Mouse (Mus musculus): ENCODE measurements around the gene Rad9b. TPM values are rescaled to one million over a fixed set of nuclear protein-coding genes. Genes with fewer than 3 reads are reported as not detected.

Gene Rad9b
- polyA plus RNA-seq, 1 experiment from 2014 or later: 11.7 TPM

DNA sequence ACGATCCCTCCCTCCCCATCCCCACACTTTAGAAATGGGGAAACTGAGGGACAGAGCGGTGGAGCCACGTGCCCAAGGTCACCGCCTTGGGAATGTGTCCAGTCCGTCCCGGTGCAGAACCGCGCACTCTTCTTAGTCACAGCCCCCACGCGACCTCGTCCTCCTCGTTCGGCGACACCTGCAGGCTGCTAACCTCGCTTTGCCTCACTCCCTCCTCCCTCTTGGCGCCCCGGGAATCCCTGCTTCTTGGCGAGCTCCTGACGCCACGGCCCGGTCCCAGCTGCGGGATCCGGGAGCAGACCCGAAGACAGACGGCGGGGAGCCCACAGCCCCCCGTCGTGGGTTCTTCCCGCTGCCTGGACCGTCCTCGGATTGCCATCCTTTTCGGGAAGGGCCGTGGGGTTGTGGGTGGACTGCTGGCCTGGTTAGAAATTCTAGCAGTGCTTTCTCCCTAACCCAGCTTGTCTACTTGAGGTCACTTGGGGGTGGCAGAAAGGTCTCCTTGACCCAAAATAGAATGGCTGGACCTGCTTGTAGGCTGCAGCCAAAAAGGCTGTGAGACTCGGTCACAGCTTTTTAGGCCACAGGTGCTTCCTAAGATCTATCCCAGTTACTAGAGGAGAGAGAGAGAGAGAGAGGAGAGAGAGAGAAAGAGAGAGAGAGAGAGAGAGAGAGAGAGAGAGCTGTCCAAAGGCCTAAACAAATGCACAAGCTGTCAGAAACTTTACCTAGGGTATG lies 68.8 kb downstream of the Rad9b start:
- Histone ChIP-seq H3K9ac (peak overlapping the region; percentile 94), H3K27me3 (replicated peaks) (no peaks in the 10 kb centered on the region; the same call in 1 of the 2 replicates), H3K36me3 (peaks cover 14% of the 10 kb centered on the region), H3K27ac (peak overlapping the region; percentile 74; the same call in 1 of the 2 replicates), H3K4me3 (peak overlapping the region; percentile 97), H3K4me1 (peaks cover 13% of the 10 kb centered on the region), H3K4me2 (replicated peaks) (peak overlapping the region; percentile 78), H3K9me3 (no peaks in the 10 kb centered on the region)
- WGBS: 1% methylated on average over 34 of the region's 34 CpGs
- no peak for ATAC-seq (ENCODE audit: low FRiP score, low read depth)

DNA sequence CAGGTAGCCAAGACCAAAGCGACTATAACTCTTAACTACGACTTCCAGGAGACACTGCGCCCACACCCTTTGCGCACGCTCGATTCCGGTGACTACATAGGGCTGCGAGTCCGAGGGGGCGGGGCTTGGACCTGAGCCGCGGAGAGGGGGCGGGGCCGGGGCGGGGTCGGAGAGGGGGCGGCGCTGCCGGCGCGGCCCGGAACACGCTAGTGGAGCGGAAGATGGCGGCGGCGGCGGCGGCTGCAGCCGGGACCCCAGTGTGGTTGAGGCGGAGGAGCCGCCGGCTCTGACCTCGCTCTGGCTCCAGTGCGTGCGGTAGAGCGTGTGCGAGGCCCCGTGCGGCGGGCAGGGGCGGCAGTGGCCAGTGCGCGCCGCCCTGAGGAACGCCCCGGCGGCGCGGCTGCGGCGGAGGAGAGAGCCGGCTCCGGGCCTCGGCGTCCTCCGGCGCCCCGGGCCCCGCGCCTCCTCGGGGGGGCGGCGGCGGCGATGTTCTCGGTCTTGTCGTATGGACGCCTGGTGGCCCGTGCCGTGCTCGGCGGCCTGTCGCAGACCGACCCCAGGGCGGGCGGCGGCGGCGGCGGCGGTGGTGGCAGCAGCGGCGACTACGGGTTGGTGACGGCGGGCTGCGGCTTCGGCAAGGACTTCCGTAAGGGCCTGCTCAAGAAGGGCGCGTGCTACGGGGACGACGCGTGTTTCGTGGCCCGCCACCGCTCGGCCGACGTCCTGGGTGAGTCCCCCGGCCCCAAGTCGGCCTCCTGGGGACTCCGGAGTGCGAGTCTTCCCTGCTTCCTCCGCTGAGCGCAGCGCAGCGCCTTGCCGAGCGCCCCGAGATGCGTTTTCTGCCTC lies 69.6 kb downstream of the Rad9b start, which contains the start of gene Pptc7:
Gene Pptc7 (plus strand): TSS at position 183 of the 846 bp plus-strand sequence.
- H3K4me2 ChIP-seq (replicated peaks): peak within 1 kb of the TSS; percentile 78
- peaks cover 14% of the 10 kb centered on the region for H3K36me3 ChIP-seq
- no peaks in the 10 kb centered on the region for H3K9me3 ChIP-seq
- WGBS: under 1% methylated on average over 114 of the region's 114 CpGs
- peak within 1 kb of the TSS; percentile 94 for H3K9ac ChIP-seq
- H3K27me3 ChIP-seq (replicated peaks): no peaks in the 10 kb centered on the region; the same call in 1 of the 2 replicates
- H3K4me1 ChIP-seq: peaks cover 13% of the 10 kb centered on the region
- peak; percentile 95 for ATAC-seq (ENCODE audit: low FRiP score, low read depth)
- peak within 1 kb of the TSS; percentile 74; the same call in 1 of the 2 replicates for H3K27ac ChIP-seq
- H3K4me3 ChIP-seq: peak within 1 kb of the TSS; percentile 97

DNA sequence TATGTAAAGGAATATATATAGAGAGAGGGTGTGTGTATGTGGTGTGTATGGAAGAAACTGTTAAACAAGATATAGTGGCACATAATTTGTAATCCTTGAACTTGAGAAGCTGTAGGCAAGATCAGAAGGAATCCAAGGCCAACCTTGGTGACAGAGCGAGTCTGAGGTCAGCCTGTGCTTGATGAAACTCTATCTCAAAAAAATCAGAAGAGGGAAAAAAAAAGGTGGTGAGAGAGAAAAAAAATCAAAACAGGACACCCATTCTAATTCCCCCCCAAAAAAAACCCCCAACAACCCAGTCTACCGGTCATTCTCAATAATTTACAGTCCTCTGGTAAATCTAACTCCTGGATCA lies 70.2 kb downstream of the Rad9b start:
- 31% methylated on average over 2 of the region's 2 CpGs for WGBS
- H3K4me3 ChIP-seq: 0 out of 2 replicates have a peak overlapping the region, but pooled peaks have one; percentile 97

DNA sequence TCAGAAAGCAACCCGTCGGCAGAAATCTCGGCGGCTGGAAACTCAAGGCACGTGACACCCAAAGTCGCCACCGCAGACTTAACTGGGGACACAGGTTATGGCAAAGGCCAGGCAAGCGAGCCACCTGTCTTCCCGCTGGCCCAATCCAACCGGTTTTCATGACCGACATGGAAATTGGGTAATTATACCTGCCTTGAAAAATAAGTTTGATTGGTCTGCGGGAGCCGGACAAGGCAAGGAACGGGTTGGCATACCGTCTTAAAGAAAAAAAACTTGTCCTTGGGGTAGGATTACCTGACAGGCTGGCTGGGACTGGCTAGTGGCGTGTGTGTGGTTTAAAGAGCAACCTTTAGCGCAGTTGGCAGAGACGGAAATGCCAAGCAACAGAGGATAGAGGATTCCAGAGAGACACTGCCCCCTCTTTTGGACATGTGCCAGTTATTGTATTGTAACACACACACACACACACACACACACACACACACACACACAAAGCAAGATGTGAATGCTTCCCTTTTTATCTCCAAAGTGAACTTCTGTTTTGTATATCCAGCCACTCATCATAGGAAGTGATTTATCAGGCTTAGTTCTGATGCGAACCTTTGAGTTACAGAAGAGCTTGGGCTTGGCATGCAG lies 73.1 kb downstream of the Rad9b start:
- H3K9ac ChIP-seq: no peak overlapping the region
- no peak overlapping the region for H3K4me2 ChIP-seq (replicated peaks)
- peaks cover 10% of the 10 kb centered on the region for H3K4me1 ChIP-seq
- no peaks in the 10 kb centered on the region for H3K9me3 ChIP-seq
- H3K27ac ChIP-seq: no peak overlapping the region
- 46% methylated on average over 19 of the region's 19 CpGs for WGBS
- no peaks in the 10 kb centered on the region; the same call in 1 of the 2 replicates for H3K27me3 ChIP-seq (replicated peaks)
- no peaks in the 10 kb centered on the region for H3K36me3 ChIP-seq
- H3K4me3 ChIP-seq: no peak overlapping the region
- no peak for ATAC-seq (ENCODE audit: low FRiP score, low read depth)

More for the DNA sequence above, 70.2 kb downstream of the Rad9b start:
- Histone ChIP-seq H3K4me1 (peaks cover 13% of the 10 kb centered on the region), H3K4me2 (replicated peaks) (peak overlapping the region; percentile 78), H3K9ac (no peak overlapping the region), H3K36me3 (peaks cover 11% of the 10 kb centered on the region), H3K27ac (no peak overlapping the region), H3K9me3 (no peaks in the 10 kb centered on the region), H3K27me3 (replicated peaks) (no peaks in the 10 kb centered on the region; the same call in 1 of the 2 replicates)
- no peak for ATAC-seq (ENCODE audit: low FRiP score, low read depth)

DNA sequence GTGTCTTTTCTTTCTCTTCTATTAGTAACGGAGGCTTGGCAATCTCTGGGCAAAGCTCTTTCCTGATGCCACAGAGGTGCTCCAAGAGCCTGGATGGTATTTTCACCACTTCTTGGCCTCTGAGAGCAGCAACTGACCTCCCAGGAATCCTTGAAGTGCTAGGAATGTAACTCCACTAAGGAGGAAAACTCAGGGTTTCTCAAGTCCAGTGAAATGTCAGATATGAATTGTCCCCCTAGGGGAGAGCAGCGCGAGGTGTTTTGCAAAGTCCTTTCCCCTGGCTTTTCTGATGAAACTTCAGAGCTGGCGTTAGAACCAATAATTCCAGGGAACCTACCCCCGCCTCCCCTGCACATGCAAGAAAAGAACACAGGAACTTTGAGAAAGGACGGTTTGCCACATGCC lies 73.6 kb downstream of the Rad9b start:
- Histone ChIP-seq H3K27me3 (replicated peaks) (no peaks in the 10 kb centered on the region; the same call in 1 of the 2 replicates), H3K9me3 (no peaks in the 10 kb centered on the region), H3K36me3 (no peaks in the 10 kb centered on the region), H3K9ac (no peak overlapping the region), H3K27ac (no peak overlapping the region), H3K4me3 (no peak overlapping the region), H3K4me1 (peaks cover 5% of the 10 kb centered on the region), H3K4me2 (replicated peaks) (no peak overlapping the region)
- ATAC-seq (ENCODE audit: low FRiP score, low read depth): no peak
- WGBS: 62% methylated on average over 6 of the region's 6 CpGs

DNA sequence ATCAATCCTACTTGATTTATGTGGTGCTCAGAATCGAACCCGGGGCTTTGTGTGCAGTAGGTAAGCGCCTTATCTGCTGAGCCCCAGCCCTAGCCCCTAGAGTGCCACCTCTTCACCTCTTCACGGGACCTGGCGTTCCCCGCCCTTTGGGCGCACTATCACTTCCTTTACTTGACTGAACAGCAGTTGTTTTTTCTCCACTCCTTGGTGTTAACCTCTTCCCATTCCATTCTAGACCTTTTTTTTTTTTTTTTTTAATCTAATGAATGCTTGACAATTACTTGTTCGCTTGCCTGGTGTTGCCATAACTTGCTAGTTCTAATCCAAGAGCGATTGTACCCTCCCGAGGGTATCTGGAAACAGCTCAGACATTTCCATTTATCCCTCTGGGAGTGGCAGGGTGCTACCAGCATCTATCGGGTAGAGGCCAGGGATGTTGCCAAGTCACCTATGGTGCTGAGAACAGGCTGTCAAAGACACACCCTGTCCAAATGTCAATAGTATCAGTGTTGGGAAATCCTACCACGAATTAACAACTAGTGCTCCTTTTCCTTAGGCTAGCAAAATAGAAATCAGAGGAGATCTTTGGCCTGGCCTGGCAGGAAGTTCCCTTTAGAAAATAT lies 74.1 kb downstream of the Rad9b start:
- H3K4me3 ChIP-seq: no peak overlapping the region
- H3K4me2 ChIP-seq (replicated peaks): no peak overlapping the region
- WGBS: 86% methylated on average over 12 of the region's 12 CpGs
- H3K36me3 ChIP-seq: no peaks in the 10 kb centered on the region
- H3K9ac ChIP-seq: no peak overlapping the region
- ATAC-seq (ENCODE audit: low FRiP score, low read depth): no peak
- H3K27ac ChIP-seq: no peak overlapping the region
- H3K27me3 ChIP-seq (replicated peaks): no peaks in the 10 kb centered on the region; the same call in 1 of the 2 replicates
- H3K4me1 ChIP-seq: 0 out of 2 replicates have a peak, but pooled peaks cover under 1% of the 10 kb centered on the region
- H3K9me3 ChIP-seq: no peaks in the 10 kb centered on the region

DNA sequence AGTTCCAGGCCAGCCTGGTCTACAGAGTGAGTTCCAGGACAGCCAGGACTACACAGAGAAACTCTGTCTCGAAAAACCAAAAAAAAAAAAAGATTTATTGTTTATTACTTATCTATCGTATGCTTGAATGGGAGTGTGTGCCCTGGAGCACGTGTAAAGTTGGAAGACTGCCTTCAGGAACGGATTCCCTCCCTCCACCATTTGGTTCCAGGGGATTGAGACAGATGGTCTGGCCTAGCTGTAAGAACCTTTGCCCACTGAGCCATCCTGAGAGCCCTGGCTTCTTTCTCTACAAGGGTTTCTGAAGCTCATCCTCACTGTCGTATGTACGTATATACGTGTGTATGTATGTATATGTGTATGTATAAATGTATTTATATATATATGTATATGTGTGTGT lies 75.1 kb downstream of the Rad9b start:
- H3K4me1 ChIP-seq: no peaks in the 10 kb centered on the region
- H3K4me2 ChIP-seq (replicated peaks): no peak overlapping the region
- ATAC-seq (ENCODE audit: low FRiP score, low read depth): no peak
- H3K4me3 ChIP-seq: no peak overlapping the region
- H3K9ac ChIP-seq: no peak overlapping the region
- no peak overlapping the region for H3K27ac ChIP-seq
- no peaks in the 10 kb centered on the region for H3K36me3 ChIP-seq
- WGBS: 81% methylated on average over 7 of the region's 7 CpGs
- no peaks in the 10 kb centered on the region for H3K9me3 ChIP-seq
- H3K27me3 ChIP-seq (replicated peaks): no peaks in the 10 kb centered on the region; the same call in 1 of the 2 replicates

DNA sequence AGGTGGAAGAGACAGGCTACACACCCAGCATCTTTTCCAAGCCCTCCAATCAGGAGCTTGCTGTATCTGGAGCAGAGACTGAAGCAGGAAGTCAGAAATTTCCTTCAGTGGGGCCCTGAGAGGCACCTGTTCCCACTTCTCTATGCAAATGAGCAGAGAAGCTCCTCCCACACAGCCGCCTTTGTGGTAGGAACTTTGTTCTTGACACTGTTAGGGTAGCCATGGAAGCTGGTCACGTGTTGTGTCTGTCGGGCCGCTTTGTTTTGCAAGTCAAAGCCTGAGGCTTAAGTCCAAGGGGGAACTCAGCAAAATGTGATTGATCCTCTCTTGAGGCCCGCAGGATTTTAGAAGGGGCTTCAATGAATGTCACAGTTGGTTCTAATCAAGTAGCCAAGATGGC lies 79.2 kb downstream of the Rad9b start:
- H3K9ac ChIP-seq: no peak overlapping the region
- WGBS: 21% methylated on average over 5 of the region's 5 CpGs
- H3K4me1 ChIP-seq: no peaks in the 10 kb centered on the region
- H3K4me3 ChIP-seq: no peak overlapping the region
- H3K27ac ChIP-seq: no peak overlapping the region
- H3K4me2 ChIP-seq (replicated peaks): no peak overlapping the region
- no peaks in the 10 kb centered on the region for H3K36me3 ChIP-seq
- no peak for ATAC-seq (ENCODE audit: low FRiP score, low read depth)
- no peaks in the 10 kb centered on the region for H3K27me3 ChIP-seq (replicated peaks)
- no peaks in the 10 kb centered on the region for H3K9me3 ChIP-seq

Other genes with a start within 250 kb of the Rad9b start
- not detected in 2 replicates for gene Ccdc63, start 213.4 kb downstream of the Rad9b start, polyA plus RNA-seq (2016; fragmentation: Nextera tagmentation; extraction: Ambion mirVana)
- gene Ppp1cc, start 196.0 kb downstream of the Rad9b start, polyA plus RNA-seq (2016; fragmentation: Nextera tagmentation; extraction: Ambion mirVana): 306 and 318 TPM in 2 replicates
- gene Hvcn1, start 147.4 kb downstream of the Rad9b start, polyA plus RNA-seq (2016; fragmentation: Nextera tagmentation; extraction: Ambion mirVana): 4.5 and 4.9 TPM in 2 replicates
- gene Tctn1, start 89.8 kb downstream of the Rad9b start, polyA plus RNA-seq (2016; fragmentation: Nextera tagmentation; extraction: Ambion mirVana): 4.6 and 4.9 TPM in 2 replicates
- 10.5 and 10.7 TPM in 2 replicates for gene Pptc7, start 69.9 kb downstream of the Rad9b start, polyA plus RNA-seq (2016; fragmentation: Nextera tagmentation; extraction: Ambion mirVana)
- gene Vps29, start 136 bp upstream of the Rad9b start, polyA plus RNA-seq (2016; fragmentation: Nextera tagmentation; extraction: Ambion mirVana): 233 and 237 TPM in 2 replicates
- gene Gpn3, start 17.6 kb upstream of the Rad9b start, polyA plus RNA-seq (2016; fragmentation: Nextera tagmentation; extraction: Ambion mirVana): 56.3 and 57.9 TPM in 2 replicates
- 117 TPM in 2 replicates for gene Fam216a, start 18.1 kb upstream of the Rad9b start, polyA plus RNA-seq (2016; fragmentation: Nextera tagmentation; extraction: Ambion mirVana)
- 114 and 128 TPM in 2 replicates for gene Arpc3, start 37.6 kb upstream of the Rad9b start, polyA plus RNA-seq (2016; fragmentation: Nextera tagmentation; extraction: Ambion mirVana)
- gene Anapc7, start 67.5 kb upstream of the Rad9b start, polyA plus RNA-seq (2016; fragmentation: Nextera tagmentation; extraction: Ambion mirVana): 51.2 and 53.5 TPM in 2 replicates
- 67.6 and 76.1 TPM in 2 replicates for gene Atp2a2, start 148.0 kb upstream of the Rad9b start, polyA plus RNA-seq (2016; fragmentation: Nextera tagmentation; extraction: Ambion mirVana)